Mouse (Mus musculus): ENCODE data around the gene Tat. TPM values are rescaled to one million over a fixed set of nuclear protein-coding genes. Genes with fewer than 3 reads are reported as not detected.

Tat gene
- polyA plus RNA-seq, 1 experiment from 2014 or later, result not detected

DNA sequence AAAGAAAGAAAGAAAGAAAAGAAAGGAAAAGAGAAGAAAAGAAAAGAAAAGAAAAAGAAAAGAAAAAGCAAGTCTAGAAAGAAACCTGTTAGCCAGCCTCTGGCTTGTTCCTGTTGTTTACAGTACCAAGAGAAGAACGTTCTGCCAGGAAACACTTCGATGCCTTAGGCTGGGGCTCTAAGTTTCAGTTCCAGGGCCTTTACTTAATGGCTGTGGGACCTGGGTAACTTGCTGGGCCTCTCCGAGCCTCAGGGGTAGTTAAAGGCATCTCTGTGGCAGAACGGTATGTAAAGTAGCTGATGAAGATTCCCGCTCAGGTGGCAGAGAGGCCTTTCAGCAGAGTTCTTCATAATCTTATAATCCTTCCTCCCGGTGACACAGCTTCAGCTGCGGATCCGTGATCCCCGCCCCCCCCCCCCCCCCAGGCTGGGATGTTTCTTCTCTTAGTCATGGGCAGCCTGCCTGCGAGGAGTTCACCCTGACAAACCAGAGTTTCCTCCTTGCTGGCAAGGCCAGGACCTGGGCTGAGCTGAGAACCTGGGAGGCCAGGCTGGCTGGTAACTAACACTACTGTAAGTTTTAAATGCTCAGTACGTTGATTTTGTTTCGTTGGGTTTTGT is 32.1 kb upstream of the Tat start:
- H3K36me3 ChIP-seq, result no peaks in the 10 kb centered on the region
- H3K27ac ChIP-seq, result peak overlapping the region; percentile 71
- H3K4me3 ChIP-seq, result no peak overlapping the region
- peaks cover 24% of the 10 kb centered on the region for H3K4me1 ChIP-seq
- no peak overlapping the region for H3K4me2 ChIP-seq (replicated peaks)
- no peak overlapping the region for H3K9ac ChIP-seq
- peaks cover 42% of the 10 kb centered on the region for H3K27me3 ChIP-seq
- 25% methylated on average over 12 of the region's 12 CpGs for WGBS
- no peak for ATAC-seq (ENCODE audit: insufficient number of reproducible peaks, insufficient read depth, low FRiP score, low TSS enrichment)
- no peaks in the 10 kb centered on the region for H3K9me3 ChIP-seq

GRCm38 (mm10) chr8:109959112-109959511 is 31.1 kb upstream of the Tat start:
- 88% methylated on average over 4 of the region's 4 CpGs for WGBS

DNA sequence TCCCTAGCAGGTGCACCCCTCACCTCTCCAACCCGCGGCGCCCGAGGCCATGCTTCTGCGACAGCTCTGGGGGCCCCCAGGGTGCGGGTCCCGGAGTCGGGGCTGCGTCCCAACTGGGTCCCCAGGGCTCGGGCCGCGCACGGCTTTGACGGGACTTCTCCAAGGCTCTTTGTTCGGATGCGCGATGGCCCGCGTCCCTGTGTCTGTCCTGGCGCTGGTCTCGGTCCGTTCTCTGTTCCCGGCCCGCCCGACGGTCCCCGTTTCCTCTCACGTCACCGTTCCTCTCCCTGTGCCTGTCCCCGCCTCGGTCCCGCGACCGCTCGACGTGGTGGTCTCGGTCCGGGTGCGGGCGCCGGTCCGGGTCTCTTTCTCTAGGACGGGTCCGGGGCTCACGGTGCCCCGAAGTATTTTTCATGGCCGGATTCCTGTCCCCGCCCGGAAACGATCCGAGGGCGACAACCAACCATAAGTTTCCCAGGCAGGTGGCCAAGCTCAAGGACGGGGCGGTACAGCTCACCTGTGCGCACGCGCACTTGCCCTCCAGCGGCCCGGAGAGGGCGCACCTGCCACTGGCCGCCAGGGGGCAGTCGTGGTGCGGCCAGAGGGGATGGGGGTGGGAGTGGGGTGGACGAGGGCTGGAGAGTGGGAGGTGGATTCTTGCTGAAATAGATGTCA is 28.4 kb upstream of the Tat start, which contains the start of gene Marveld3:
Gene Marveld3, minus strand, starts transcription at position 511 of the 675 bp plus-strand sequence.
- peaks cover 46% of the 10 kb centered on the region for H3K27me3 ChIP-seq

More at GRCm38 (mm10) chr8:109959112-109959511, 31.1 kb upstream of the Tat start:
- H3K4me1 ChIP-seq, result peaks cover 24% of the 10 kb centered on the region
- peaks cover 46% of the 10 kb centered on the region for H3K27me3 ChIP-seq
- no peak overlapping the region for H3K4me3 ChIP-seq
- no peak overlapping the region for H3K4me2 ChIP-seq (replicated peaks)
- H3K27ac ChIP-seq, result no peak overlapping the region
- H3K9me3 ChIP-seq, result no peaks in the 10 kb centered on the region
- no peaks in the 10 kb centered on the region for H3K36me3 ChIP-seq
- no peak overlapping the region for H3K9ac ChIP-seq
- no peak for ATAC-seq (ENCODE audit: insufficient number of reproducible peaks, insufficient read depth, low FRiP score, low TSS enrichment)

GRCm38 (mm10) chr8:109962896-109963295 is 27.3 kb upstream of the Tat start:
- no peak overlapping the region for H3K4me2 ChIP-seq (replicated peaks)
- WGBS, result 77% methylated on average over 9 of the region's 9 CpGs
- H3K9ac ChIP-seq, result no peak overlapping the region
- no peak for ATAC-seq (ENCODE audit: insufficient number of reproducible peaks, insufficient read depth, low FRiP score, low TSS enrichment)
- peaks cover 46% of the 10 kb centered on the region for H3K27me3 ChIP-seq
- no peak overlapping the region for H3K27ac ChIP-seq
- peaks cover 15% of the 10 kb centered on the region; the same call in 1 of the 2 replicates for H3K4me1 ChIP-seq
- H3K4me3 ChIP-seq, result no peak overlapping the region
- no peaks in the 10 kb centered on the region for H3K9me3 ChIP-seq
- H3K36me3 ChIP-seq, result no peaks in the 10 kb centered on the region

More for the DNA sequence above, 28.4 kb upstream of the Tat start, which contains the start of gene Marveld3:
- Histone ChIP-seq H3K4me3 (peak within 1 kb of the TSS; percentile 33), H3K4me2 (replicated peaks) (peak within 1 kb of the TSS; percentile 51), H3K27ac (no peak within 1 kb of the TSS), H3K4me1 (peaks cover 24% of the 10 kb centered on the region), H3K9ac (no peak within 1 kb of the TSS), H3K9me3 (no peaks in the 10 kb centered on the region), H3K36me3 (no peaks in the 10 kb centered on the region)
- 3% methylated on average over 64 of the region's 64 CpGs for WGBS
- no peak for ATAC-seq (ENCODE audit: insufficient number of reproducible peaks, insufficient read depth, low FRiP score, low TSS enrichment)

- WGBS, result 74% methylated on average over 13 of the region's 13 CpGs
- ATAC-seq (ENCODE audit: insufficient number of reproducible peaks, insufficient read depth, low FRiP score, low TSS enrichment), result no peak
- Histone ChIP-seq H3K9ac (no peak overlapping the region), H3K4me2 (replicated peaks) (no peak overlapping the region), H3K4me3 (no peak overlapping the region), H3K4me1 (peaks cover 10% of the 10 kb centered on the region; the same call in 1 of the 2 replicates), H3K9me3 (no peaks in the 10 kb centered on the region), H3K27me3 (peaks cover 46% of the 10 kb centered on the region), H3K27ac (no peak overlapping the region), H3K36me3 (no peaks in the 10 kb centered on the region)
These were observed 26.8 kb upstream of the Tat start for GRCm38 (mm10) chr8:109963421-109963820.

GRCm38 (mm10) chr8:109964106-109964505 is 26.1 kb upstream of the Tat start:
- no peaks in the 10 kb centered on the region for H3K9me3 ChIP-seq
- H3K36me3 ChIP-seq, result no peaks in the 10 kb centered on the region
- no peak overlapping the region for H3K27ac ChIP-seq
- no peak overlapping the region for H3K9ac ChIP-seq
- 71% methylated on average over 4 of the region's 4 CpGs for WGBS
- H3K4me3 ChIP-seq, result no peak overlapping the region
- peaks cover 8% of the 10 kb centered on the region; the same call in 1 of the 2 replicates for H3K4me1 ChIP-seq
- ATAC-seq (ENCODE audit: insufficient number of reproducible peaks, insufficient read depth, low FRiP score, low TSS enrichment), result no peak
- peaks cover 46% of the 10 kb centered on the region for H3K27me3 ChIP-seq
- no peak overlapping the region for H3K4me2 ChIP-seq (replicated peaks)

DNA sequence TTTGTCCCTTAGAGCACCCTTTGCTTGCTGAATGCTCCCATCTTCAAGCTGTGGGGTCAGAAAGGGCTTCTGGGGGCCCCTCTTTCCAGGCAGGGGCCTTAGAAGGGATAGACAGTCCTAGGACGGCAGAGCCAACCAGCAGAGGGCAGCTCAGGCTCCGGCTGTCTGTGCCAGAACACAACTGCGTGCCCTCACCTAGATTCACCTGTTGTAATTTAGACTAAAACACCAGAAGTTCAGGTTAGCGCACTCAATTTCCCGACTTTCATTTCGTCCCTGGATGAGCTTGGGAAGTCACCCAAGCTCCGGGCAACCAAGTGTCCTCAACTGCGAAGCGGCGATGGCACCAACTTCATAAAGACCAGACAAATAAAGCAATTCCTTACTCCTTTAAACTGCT is 21.4 kb upstream of the Tat start:
- WGBS, result 58% methylated on average over 10 of the region's 10 CpGs
- H3K36me3 ChIP-seq, result no peaks in the 10 kb centered on the region
- peaks cover 9% of the 10 kb centered on the region; the same call in 1 of the 2 replicates for H3K27me3 ChIP-seq
- no peak for ATAC-seq (ENCODE audit: insufficient number of reproducible peaks, insufficient read depth, low FRiP score, low TSS enrichment)
- no peak overlapping the region for H3K4me2 ChIP-seq (replicated peaks)
- no peak overlapping the region for H3K9ac ChIP-seq
- no peaks in the 10 kb centered on the region for H3K9me3 ChIP-seq
- H3K4me3 ChIP-seq, result no peak overlapping the region
- no peaks in the 10 kb centered on the region for H3K4me1 ChIP-seq
- H3K27ac ChIP-seq, result no peak overlapping the region

- Histone ChIP-seq H3K4me2 (replicated peaks) (no peak overlapping the region), H3K4me1 (no peaks in the 10 kb centered on the region), H3K27ac (no peak overlapping the region), H3K27me3 (peaks cover 9% of the 10 kb centered on the region; the same call in 1 of the 2 replicates), H3K4me3 (no peak overlapping the region), H3K9ac (no peak overlapping the region), H3K9me3 (no peaks in the 10 kb centered on the region), H3K36me3 (no peaks in the 10 kb centered on the region)
- no peak for ATAC-seq (ENCODE audit: insufficient number of reproducible peaks, insufficient read depth, low FRiP score, low TSS enrichment)
- 8% methylated on average over 9 of the region's 9 CpGs for WGBS
These were observed 19.9 kb upstream of the Tat start for GRCm38 (mm10) chr8:109970323-109970722.

DNA sequence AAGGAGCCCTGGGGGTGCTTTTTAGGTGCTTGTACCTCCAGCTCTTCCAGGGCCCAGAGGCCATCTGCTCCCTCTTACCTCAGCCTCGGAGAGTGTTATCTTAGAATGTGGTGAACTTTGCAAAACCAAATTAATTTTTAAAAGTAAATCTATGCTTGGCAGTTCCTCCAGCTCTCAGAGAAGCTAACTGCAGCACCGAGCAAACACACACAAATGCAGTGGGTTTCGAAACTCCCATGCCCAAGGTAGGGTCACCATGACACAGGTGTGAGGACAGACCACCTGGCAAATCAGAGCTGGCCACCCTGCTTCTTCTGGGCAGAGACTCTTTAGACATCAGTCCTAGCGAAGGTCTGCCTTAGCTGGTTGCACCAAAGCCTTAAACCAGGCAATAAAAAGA is 17.3 kb upstream of the Tat start:
- Histone ChIP-seq H3K9me3 (0 out of 2 replicates have a peak, but pooled peaks cover 2% of the 10 kb centered on the region), H3K27ac (no peak overlapping the region), H3K4me1 (no peaks in the 10 kb centered on the region), H3K9ac (no peak overlapping the region), H3K4me3 (no peak overlapping the region), H3K4me2 (replicated peaks) (no peak overlapping the region), H3K36me3 (no peaks in the 10 kb centered on the region), H3K27me3 (peaks cover 9% of the 10 kb centered on the region; the same call in 1 of the 2 replicates)
- 82% methylated on average over 4 of the region's 4 CpGs for WGBS
- ATAC-seq (ENCODE audit: insufficient number of reproducible peaks, insufficient read depth, low FRiP score, low TSS enrichment), result no peak

GRCm38 (mm10) chr8:109979339-109979738 is 10.9 kb upstream of the Tat start:
- Histone ChIP-seq H3K4me3 (no peak overlapping the region), H3K36me3 (no peaks in the 10 kb centered on the region), H3K4me2 (replicated peaks) (no peak overlapping the region), H3K4me1 (no peaks in the 10 kb centered on the region), H3K27ac (no peak overlapping the region), H3K27me3 (no peaks in the 10 kb centered on the region), H3K9ac (no peak overlapping the region), H3K9me3 (0 out of 2 replicates have a peak, but pooled peaks cover 2% of the 10 kb centered on the region)
- 79% methylated on average over 6 of the region's 6 CpGs for WGBS
- no peak for ATAC-seq (ENCODE audit: insufficient number of reproducible peaks, insufficient read depth, low FRiP score, low TSS enrichment)

DNA sequence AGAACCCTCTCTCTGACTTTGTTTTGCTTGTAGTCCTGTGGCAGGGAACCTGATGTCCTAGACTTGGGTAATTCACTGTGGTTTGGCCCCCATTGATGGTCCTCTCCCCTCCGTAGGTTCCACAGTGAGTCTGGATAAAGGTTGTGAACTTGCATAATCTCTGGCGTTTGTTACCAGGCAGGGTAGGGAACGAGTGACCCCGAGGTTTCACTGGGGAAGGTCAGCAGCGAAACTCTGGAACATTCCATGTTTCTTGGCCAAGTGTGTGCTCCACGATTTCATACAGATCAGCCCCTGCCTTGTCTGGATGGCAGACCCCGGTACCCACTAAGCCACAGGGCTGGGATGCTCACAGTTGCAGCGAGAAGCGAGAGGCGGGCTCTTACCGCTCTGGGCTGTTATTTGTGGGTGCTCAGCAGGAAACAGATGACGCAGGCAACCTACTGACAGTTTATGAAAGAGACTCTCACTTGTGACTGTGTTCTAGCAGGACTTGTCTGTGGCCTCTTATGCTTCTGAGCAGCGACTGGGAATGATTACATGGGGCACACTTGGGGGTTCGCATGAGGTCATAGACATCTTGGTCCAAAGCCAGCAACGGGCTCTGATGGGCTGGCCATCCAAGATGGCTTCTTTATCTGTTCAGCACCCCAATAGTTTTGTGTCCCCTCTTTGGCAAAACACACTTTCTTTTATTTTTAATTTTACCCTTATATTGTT is 7.7 kb upstream of the Tat start:
- 75% methylated on average over 15 of the region's 15 CpGs for WGBS
- Histone ChIP-seq H3K36me3 (no peaks in the 10 kb centered on the region), H3K9me3 (no peaks in the 10 kb centered on the region), H3K9ac (no peak overlapping the region), H3K4me3 (no peak overlapping the region), H3K4me2 (replicated peaks) (no peak overlapping the region), H3K27me3 (0 out of 2 replicates have a peak, but pooled peaks cover 2% of the 10 kb centered on the region), H3K27ac (no peak overlapping the region), H3K4me1 (no peaks in the 10 kb centered on the region)
- ATAC-seq (ENCODE audit: insufficient number of reproducible peaks, insufficient read depth, low FRiP score, low TSS enrichment), result no peak

Data from embryonic facial prominence, embryonic 12.5 days (tissue).